9 mouse cellular contexts compared by ENCODE assay signal in genomic region chr12:100280972-100281794, GRCm38 (mm10).
DNase-seq lines count a peak whose midpoint lies in the region; ATAC-seq and TF ChIP-seq lines count a peak whose summit lies in the region.
"Had no signal": no experiment of that assay in that cellular context is flagged by ENCODE, and none has a peak within 500 bp of the region (broad histone marks: within the 10 kb centered on the region; RNA-seq: fewer than 3 reads in every experiment).

No protein-coding gene starts in this region.

- no peak overlapping the region for H3K9ac ChIP-seq in heart, embryonic 13.5 days
- H3K9ac ChIP-seq in kidney, embryonic 16.5 days (replicated peaks; ENCODE audit: low read length), result no peak overlapping the region
- H3K9ac ChIP-seq: neural tube, embryonic 12.5 days had no signal

- WGBS in heart, embryonic 13.5 days, result 54% methylated on average over 4 of the region's 4 CpGs
- 60% methylated on average over 4 of the region's 4 CpGs for WGBS in kidney, embryonic 16.5 days

- TF ChIP-seq CTCF in gastrocnemius, adult 2 months (IDR thresholded peaks at IDR 0.05), result no peak

- ATAC-seq in heart, embryonic 13.5 days (ENCODE audit: extremely low read depth, insufficient number of reproducible peaks, low FRiP score, low TSS enrichment), result no peak
- 0 out of 2 replicates have a peak, but pooled peaks have one; percentile 40 for ATAC-seq in kidney, embryonic 16.5 days (ENCODE audit: low FRiP score, low TSS enrichment)
- ATAC-seq in monocyte, adult 5-6 weeks (replicated peaks; ENCODE audit: insufficient number of reproducible peaks, low FRiP score, low TSS enrichment, poor library complexity, severe bottlenecking), result no peak

- H3K27ac ChIP-seq in gastrocnemius, adult 2 months, result peak overlapping the region; percentile 73
- peak overlapping the region; percentile 66 for H3K27ac ChIP-seq in heart, embryonic 13.5 days (replicated peaks)
- peak overlapping the region; percentile 44; the same call in 1 of the 2 replicates for H3K27ac ChIP-seq in kidney, embryonic 16.5 days (ENCODE audit: low read length)

- intact Hi-C loops in gastrocnemius, adult 2 months (cut with DNase I), result no loop called here
- intact Hi-C loops in gastrocnemius, postnatal 36 days (cut with DNase I), result no loop called here

- peaks cover 39% of the 10 kb centered on the region for H3K4me1 ChIP-seq in heart, embryonic 13.5 days
- H3K4me1 ChIP-seq in kidney, embryonic 16.5 days (ENCODE audit: insufficient read depth, low read length), result peaks cover 29% of the 10 kb centered on the region

- H3K4me2 ChIP-seq in heart, embryonic 13.5 days, result no peak overlapping the region
- H3K4me2 ChIP-seq in kidney, embryonic 16.5 days (replicated peaks; ENCODE audit: low read depth, low read length), result no peak overlapping the region
- H3K4me2 ChIP-seq: neural tube, embryonic 12.5 days had no signal

- no peak overlapping the region for H3K4me3 ChIP-seq in gastrocnemius, adult 2 months
- H3K4me3 ChIP-seq in heart, embryonic 13.5 days, result no peak overlapping the region
- no peak overlapping the region for H3K4me3 ChIP-seq in kidney, embryonic 16.5 days (ENCODE audit: low read length)
- H3K4me3 ChIP-seq: neural tube, embryonic 12.5 days had no signal

- DNase-seq in gastrocnemius, adult 2 months, result peak; percentile 48
- DNase-seq in gastrocnemius, postnatal 36 days, result no peak
- DNase-seq in lung, postnatal 36 days, result peak; percentile 76
- DNase-seq in frontal cortex, postnatal 10 days (ENCODE audit: low spot score in 2 of 2), result no peak
- no peak for DNase-seq in thymus, postnatal 0 days (ENCODE audit: low spot score)

- H3K27me3 ChIP-seq in heart, embryonic 13.5 days (replicated peaks), result no peaks in the 10 kb centered on the region; the same call in 1 of the 2 replicates
- H3K27me3 ChIP-seq in kidney, embryonic 16.5 days (ENCODE audit: insufficient read depth, low read length), result no peaks in the 10 kb centered on the region
- H3K27me3 ChIP-seq: neural tube, embryonic 12.5 days had no signal

- no peaks in the 10 kb centered on the region for H3K36me3 ChIP-seq in heart, embryonic 13.5 days
- H3K36me3 ChIP-seq in kidney, embryonic 16.5 days (ENCODE audit: insufficient read depth, low read length), result no peaks in the 10 kb centered on the region
- H3K36me3 ChIP-seq: neural tube, embryonic 12.5 days had no signal

- no peaks in the 10 kb centered on the region for H3K9me3 ChIP-seq in heart, embryonic 13.5 days
- no peaks in the 10 kb centered on the region for H3K9me3 ChIP-seq in kidney, embryonic 16.5 days (ENCODE audit: low read length)
- H3K9me3 ChIP-seq: neural tube, embryonic 12.5 days had no signal

Comparison
In these comparisons a context has a peak if more than half of its experiments do, and no peak if none do; other contexts are left out.
1. DNase-seq: peak in gastrocnemius, adult 2 months (single experiment) and lung, postnatal 36 days (single experiment); none in gastrocnemius, postnatal 36 days (0 of 2), frontal cortex, postnatal 10 days (0 of 2) and thymus, postnatal 0 days (single experiment).
2. Peak in every context shown above with its lines, with median percentiles within 50 percentile points of each other: H3K27ac ChIP-seq.